Mouse (Mus musculus): ENCODE results near the gene Myo16.

GRCm38 (mm10) chr8:10499846-10500245 is 346.1 kb downstream of the Myo16 start:
- TF ChIP-seq CTCF (IDR thresholded peaks at IDR 0.05; ENCODE audit: extremely low read depth, insufficient read length, insufficient replicate concordance, low read depth, low read length): no peak
- TF ChIP-seq POLR2A (IDR thresholded peaks at IDR 0.05; ENCODE audit: low read depth, low read length): no peak

Measured in small intestine, adult 2 months (tissue).